Mouse (Mus musculus) intestine, embryonic 16.5 days (tissue): ENCODE measurements around the gene Magi2. TPM values are rescaled to one million over a fixed set of nuclear protein-coding genes. Genes with fewer than 3 reads are reported as not detected.

Source experiments
- ATAC-seq: fragments of 200-750 bp; cut with Nextera tagmentation; 2 replicates; pipeline ENCODE4 v1.8.0; 2017; ENCODE audit warnings: moderate TSS enrichment, moderate library complexity
- H3K27ac ChIP-seq: fragments of 300-500 bp; sonication (generic); 2 replicates; pipeline ENCODE4 v1.5.1; 2014; ENCODE audit warnings: mild to moderate bottlenecking, low read length
- H3K27me3 ChIP-seq: fragments of 300-500 bp; sonication (generic); replicated peaks from 2 replicates; pipeline ENCODE4 v1.6.1; 2014; ENCODE audit warnings: low read length, control low read depth, mixed read lengths; ENCODE audit not compliant: control insufficient read depth, insufficient read depth
- H3K36me3 ChIP-seq: fragments of 300-500 bp; sonication (generic); 2 replicates; pipeline ENCODE4 v1.6.1; 2014; ENCODE audit warnings: low read length, control low read depth; ENCODE audit not compliant: control insufficient read depth, insufficient read depth
- H3K4me1 ChIP-seq: fragments of 300-500 bp; sonication (generic); 2 replicates; pipeline ENCODE4 v1.6.1; 2014; ENCODE audit warnings: low read length, control low read depth, mixed read lengths; ENCODE audit not compliant: control insufficient read depth, insufficient read depth
- H3K4me2 ChIP-seq: fragments of 300-500 bp; sonication (generic); 2 replicates; pipeline ENCODE4 v1.6.1; 2014; ENCODE audit warnings: low read depth, low read length, control low read depth
- H3K4me3 ChIP-seq: fragments of 300-500 bp; sonication (generic); 2 replicates; pipeline ENCODE4 v1.5.1; 2014; ENCODE audit warnings: mild to moderate bottlenecking, low read length
- H3K9ac ChIP-seq: fragments of 300-500 bp; sonication (generic); 2 replicates; pipeline ENCODE4 v1.6.1; 2014; ENCODE audit warnings: low read depth, low read length
- H3K9me3 ChIP-seq: fragments of 300-500 bp; sonication (generic); 2 replicates; pipeline ENCODE4 v1.6.1; 2016; ENCODE audit warnings: low read length, control low read depth; ENCODE audit not compliant: control insufficient read depth
- WGBS: fragments of 180-500 bp; shearing (Covaris S2); extraction: QIAGEN DNeasy Blood & Tissue Kit; methylation state at CpG from one replicate; pipeline ENCODE4 v1.1.7; 2014; 5-methylcytosine and 5-hydroxymethylcytosine counted together
- polyA plus RNA-seq: library from polyadenylated mRNA; unstranded; fragments of >200 nt; fragmentation: Nextera tagmentation; extraction: Ambion mirVana; gene quantifications from 2 replicates; pipeline ENCODE4 v1.2.1, GENCODE M21; 2015

Magi2 gene
- polyA plus RNA-seq, 1 experiment from 2014 or later = 3.0 TPM

DNA sequence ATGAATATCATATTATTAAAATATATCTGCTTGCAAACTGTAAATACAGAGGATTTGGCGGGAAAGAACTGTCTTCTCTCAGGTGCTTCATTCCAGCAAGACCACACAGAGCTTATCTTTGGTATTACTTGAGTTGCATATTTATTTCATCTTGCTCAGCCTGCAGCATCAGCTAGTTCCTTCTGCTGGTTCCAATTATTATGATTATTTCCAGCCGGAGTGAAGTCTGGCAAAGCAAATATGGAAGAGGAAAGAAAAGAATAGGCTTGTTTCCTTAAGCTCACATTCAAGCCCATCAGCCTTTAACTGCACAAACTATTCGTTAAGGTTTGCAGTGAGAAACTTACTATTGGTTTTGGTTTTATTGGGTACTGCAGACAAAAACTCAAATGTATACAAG is 20.4 kb downstream of the Magi2 start:
- no peaks in the 10 kb centered on the region for H3K27me3 ChIP-seq
- H3K4me3 ChIP-seq = no peak overlapping the region
- no peaks in the 10 kb centered on the region for H3K9me3 ChIP-seq
- H3K27ac ChIP-seq = no peak overlapping the region
- no peaks in the 10 kb centered on the region for H3K4me1 ChIP-seq
- 77% methylated on average over 3 of the region's 3 CpGs for WGBS
- ATAC-seq = no peak
- H3K36me3 ChIP-seq = no peaks in the 10 kb centered on the region
- H3K4me2 ChIP-seq = no peak overlapping the region
- H3K9ac ChIP-seq = no peak overlapping the region

DNA sequence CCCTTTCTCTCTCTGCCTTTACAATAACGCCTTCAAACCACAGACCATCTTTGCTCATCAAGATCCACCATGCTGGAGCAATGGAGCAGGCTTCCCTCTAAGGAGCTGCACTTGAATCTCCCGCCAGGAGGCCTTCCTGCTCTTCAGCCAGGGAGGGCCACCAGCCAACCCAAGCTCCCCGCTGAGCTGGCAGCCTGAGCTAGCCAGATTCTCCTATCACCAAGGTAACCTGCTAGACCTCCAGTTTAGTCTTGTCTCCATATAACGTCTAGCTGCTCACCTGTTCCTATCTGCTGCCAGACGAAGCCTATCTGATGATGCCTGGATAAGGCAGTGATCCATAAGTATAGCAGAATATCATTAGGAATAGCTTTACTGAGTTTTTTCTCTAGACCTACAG is 36.0 kb downstream of the Magi2 start:
- Histone ChIP-seq H3K4me1 (no peaks in the 10 kb centered on the region), H3K27me3 (no peaks in the 10 kb centered on the region), H3K36me3 (no peaks in the 10 kb centered on the region), H3K4me3 (no peak overlapping the region), H3K27ac (no peak overlapping the region), H3K9ac (no peak overlapping the region), H3K4me2 (no peak overlapping the region), H3K9me3 (no peaks in the 10 kb centered on the region)
- no peak for ATAC-seq
- 48% methylated on average over 5 of the region's 5 CpGs for WGBS

DNA sequence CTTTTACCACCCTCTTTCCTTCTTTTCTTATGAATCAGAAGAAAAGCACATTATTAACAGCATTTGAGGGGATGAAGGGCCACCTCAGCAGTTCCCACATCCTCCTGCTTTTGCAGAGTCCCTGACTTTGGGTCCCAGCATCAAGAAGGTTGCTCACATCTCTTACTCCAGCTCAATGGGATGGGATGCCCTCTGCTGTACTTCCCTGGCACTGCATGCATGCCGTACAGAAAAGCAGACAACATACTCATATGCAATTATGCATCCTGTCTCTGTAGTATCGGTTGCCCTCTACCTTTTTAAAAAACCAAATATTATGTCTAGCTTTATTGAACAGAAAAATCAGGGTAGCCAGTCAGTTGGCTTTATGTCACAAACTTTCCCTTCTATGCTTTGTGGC is 37.8 kb downstream of the Magi2 start:
- Histone ChIP-seq H3K27ac (no peak overlapping the region), H3K27me3 (no peaks in the 10 kb centered on the region), H3K4me1 (no peaks in the 10 kb centered on the region), H3K4me3 (no peak overlapping the region), H3K36me3 (no peaks in the 10 kb centered on the region), H3K9ac (no peak overlapping the region), H3K9me3 (no peaks in the 10 kb centered on the region), H3K4me2 (no peak overlapping the region)
- no peak for ATAC-seq
- 75% methylated on average over 2 of the region's 2 CpGs for WGBS

DNA sequence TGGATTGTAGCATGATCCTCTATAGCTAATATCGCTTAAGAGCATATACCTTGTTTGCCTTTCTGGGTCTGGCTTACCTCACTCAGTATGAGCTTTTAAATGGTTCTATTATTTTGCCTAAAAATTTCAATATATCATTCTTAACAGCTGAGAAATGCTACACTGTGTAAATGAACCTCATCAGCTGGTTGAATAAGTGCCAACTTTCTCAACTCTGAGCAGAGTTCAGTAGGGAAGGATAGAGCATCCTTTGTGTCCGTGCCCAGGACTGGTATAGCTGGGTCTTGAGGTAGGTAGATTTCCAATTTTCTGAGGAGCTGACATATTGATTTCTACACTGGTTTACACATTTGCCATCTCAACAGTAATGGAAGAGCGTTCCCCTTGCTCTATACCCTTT is 65.7 kb downstream of the Magi2 start:
- no peaks in the 10 kb centered on the region for H3K9me3 ChIP-seq
- no peaks in the 10 kb centered on the region for H3K27me3 ChIP-seq
- 84% methylated on average over 3 of the region's 3 CpGs for WGBS
- no peaks in the 10 kb centered on the region for H3K4me1 ChIP-seq
- H3K4me2 ChIP-seq = no peak overlapping the region
- H3K27ac ChIP-seq = no peak overlapping the region
- no peak overlapping the region for H3K4me3 ChIP-seq
- no peak overlapping the region for H3K9ac ChIP-seq
- no peaks in the 10 kb centered on the region for H3K36me3 ChIP-seq
- ATAC-seq = no peak

DNA sequence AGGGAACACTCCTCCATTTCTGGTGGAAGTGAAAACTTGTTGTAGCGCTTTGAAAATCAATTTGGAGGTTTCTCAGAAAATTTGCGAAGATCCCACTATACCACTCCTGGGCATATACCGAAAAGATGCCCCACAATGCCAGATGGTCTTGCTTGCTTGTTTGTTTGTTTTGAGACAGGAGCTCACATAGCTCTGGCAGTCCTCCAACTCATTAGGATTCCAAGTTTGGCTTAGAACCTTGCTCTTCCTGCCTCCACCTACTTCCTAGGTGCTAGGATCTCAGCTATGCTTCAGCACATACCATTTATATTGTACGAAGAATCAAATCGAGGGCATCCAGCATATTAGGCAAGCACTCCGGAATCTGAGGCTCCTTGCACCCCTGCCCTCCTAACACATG is 79.8 kb downstream of the Magi2 start:
- no peaks in the 10 kb centered on the region for H3K4me1 ChIP-seq
- no peak overlapping the region for H3K4me3 ChIP-seq
- H3K4me2 ChIP-seq = no peak overlapping the region
- no peaks in the 10 kb centered on the region for H3K27me3 ChIP-seq
- H3K9ac ChIP-seq = no peak overlapping the region
- 85% methylated on average over 6 of the region's 6 CpGs for WGBS
- H3K9me3 ChIP-seq = no peaks in the 10 kb centered on the region
- H3K36me3 ChIP-seq = no peaks in the 10 kb centered on the region
- no peak for ATAC-seq
- H3K27ac ChIP-seq = no peak overlapping the region

DNA sequence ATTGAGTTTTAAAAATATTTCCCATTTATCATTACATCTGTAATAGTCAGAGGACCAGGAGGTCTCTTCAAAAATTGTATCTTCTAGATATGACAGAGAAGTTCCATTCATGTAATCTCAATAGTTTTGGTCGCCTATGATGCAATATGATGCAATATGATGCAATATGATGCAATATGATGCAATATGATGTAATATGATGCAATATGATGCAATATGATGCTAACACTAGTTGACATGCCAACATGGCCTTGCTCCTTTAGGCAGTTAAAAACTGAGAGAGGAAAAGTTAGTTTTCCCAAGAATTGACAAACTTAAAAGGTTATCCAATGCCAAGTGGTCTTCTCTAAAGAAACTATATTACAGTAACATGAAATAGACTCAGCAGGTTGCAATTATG is 83.0 kb downstream of the Magi2 start:
- H3K4me1 ChIP-seq = no peaks in the 10 kb centered on the region
- ATAC-seq = no peak
- no peak overlapping the region for H3K9ac ChIP-seq
- no peak overlapping the region for H3K4me2 ChIP-seq
- no peaks in the 10 kb centered on the region for H3K36me3 ChIP-seq
- WGBS = 71% methylated on average over 1 of the region's 1 CpGs
- H3K27ac ChIP-seq = no peak overlapping the region
- no peak overlapping the region for H3K4me3 ChIP-seq
- no peaks in the 10 kb centered on the region for H3K27me3 ChIP-seq
- H3K9me3 ChIP-seq = no peaks in the 10 kb centered on the region

DNA sequence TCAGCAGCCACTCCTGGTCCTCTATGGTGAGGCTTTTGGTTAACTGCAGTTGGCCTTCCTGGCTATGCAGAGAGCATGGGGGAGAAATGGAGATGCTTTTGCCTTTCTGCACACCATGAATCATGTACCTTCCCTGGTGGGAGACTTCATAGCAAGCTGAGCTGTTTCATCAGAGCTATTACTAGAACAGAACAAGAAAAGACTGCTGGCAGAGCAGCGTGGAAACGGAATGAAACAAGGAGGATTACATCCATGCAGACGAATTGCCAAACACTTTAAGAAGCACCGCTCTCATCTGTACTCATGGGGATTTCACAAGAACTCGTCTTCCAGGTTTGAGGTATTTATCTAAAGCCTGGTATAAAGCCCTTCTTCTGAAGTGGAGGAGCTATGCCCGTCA is 95.7 kb downstream of the Magi2 start:
- H3K9me3 ChIP-seq = no peaks in the 10 kb centered on the region
- no peak overlapping the region for H3K4me2 ChIP-seq
- H3K36me3 ChIP-seq = no peaks in the 10 kb centered on the region
- H3K4me3 ChIP-seq = no peak overlapping the region
- 76% methylated on average over 6 of the region's 6 CpGs for WGBS
- H3K9ac ChIP-seq = no peak overlapping the region
- H3K27ac ChIP-seq = no peak overlapping the region; the same call in 1 of the 2 replicates
- H3K4me1 ChIP-seq = no peaks in the 10 kb centered on the region
- no peak for ATAC-seq
- H3K27me3 ChIP-seq = no peaks in the 10 kb centered on the region

DNA sequence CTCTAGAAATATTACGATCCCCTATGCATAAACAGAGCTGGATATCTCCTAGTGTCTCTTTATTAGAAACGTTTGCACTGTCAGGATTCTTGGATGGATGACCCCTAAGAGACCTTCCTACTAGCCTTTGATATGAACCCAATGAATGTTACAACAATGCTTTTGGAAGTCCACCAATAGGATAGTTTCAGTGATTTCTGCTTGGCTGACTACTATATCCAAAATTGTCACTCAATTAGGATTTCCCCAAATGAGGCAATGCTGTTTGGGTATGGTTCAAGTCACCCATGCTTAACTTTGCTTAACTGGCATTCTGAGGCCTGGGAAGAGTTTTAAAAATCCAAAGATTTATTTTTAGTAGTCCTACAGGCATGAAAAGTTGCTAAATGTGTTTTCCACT is 110.7 kb downstream of the Magi2 start:
- Histone ChIP-seq H3K36me3 (no peaks in the 10 kb centered on the region), H3K4me1 (no peaks in the 10 kb centered on the region), H3K27ac (no peak overlapping the region), H3K27me3 (no peaks in the 10 kb centered on the region), H3K9me3 (no peaks in the 10 kb centered on the region), H3K4me2 (no peak overlapping the region), H3K4me3 (no peak overlapping the region), H3K9ac (no peak overlapping the region)
- 69% methylated on average over 2 of the region's 2 CpGs for WGBS
- no peak for ATAC-seq

DNA sequence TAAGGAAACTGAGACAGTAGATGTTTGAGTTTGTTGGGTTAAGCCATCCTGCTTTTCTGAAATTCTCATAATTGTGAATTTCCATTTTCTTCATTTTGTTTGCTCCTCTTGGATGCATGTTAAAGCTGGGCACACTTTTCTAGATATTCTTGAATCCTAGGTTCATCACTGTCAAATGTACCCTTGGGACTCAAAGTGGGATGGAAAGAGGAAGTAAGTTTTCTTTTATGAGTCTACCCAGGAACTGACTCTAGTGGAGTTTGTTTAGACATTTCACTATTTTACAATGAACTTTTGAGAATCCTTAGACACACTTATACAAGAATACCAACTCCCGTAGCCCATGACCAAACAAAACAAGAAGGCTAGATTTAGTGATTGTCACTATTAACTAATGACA is 141.3 kb downstream of the Magi2 start:
- 82% methylated on average over 1 of the region's 1 CpGs for WGBS
- no peak for ATAC-seq
- H3K36me3 ChIP-seq = no peaks in the 10 kb centered on the region
- no peak overlapping the region for H3K4me3 ChIP-seq
- no peaks in the 10 kb centered on the region for H3K27me3 ChIP-seq
- no peak overlapping the region for H3K9ac ChIP-seq
- no peak overlapping the region for H3K4me2 ChIP-seq
- no peaks in the 10 kb centered on the region for H3K9me3 ChIP-seq
- no peaks in the 10 kb centered on the region for H3K4me1 ChIP-seq
- H3K27ac ChIP-seq = no peak overlapping the region

DNA sequence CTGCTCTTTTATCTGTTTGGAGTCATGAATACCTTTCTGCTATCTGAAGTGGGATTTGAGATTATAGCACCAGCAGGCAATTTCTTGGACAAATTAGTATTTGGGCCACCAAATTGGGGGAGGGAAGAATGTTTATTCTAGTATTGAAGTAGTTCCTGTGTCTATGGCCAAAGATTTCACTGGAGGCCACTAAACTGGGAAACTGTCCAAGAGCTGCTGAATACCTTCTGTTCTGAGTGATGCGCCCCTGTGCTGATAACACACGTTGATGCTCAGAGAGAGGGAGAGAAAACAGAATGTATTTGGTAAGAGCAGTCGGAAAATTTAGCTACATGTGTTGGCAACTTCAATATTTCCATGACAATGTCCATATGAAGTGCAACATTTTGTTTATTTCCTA is 169.0 kb downstream of the Magi2 start:
- Histone ChIP-seq H3K27me3 (no peaks in the 10 kb centered on the region), H3K36me3 (no peaks in the 10 kb centered on the region), H3K27ac (no peak overlapping the region), H3K9me3 (no peaks in the 10 kb centered on the region), H3K4me1 (no peaks in the 10 kb centered on the region), H3K4me2 (no peak overlapping the region), H3K4me3 (no peak overlapping the region), H3K9ac (no peak overlapping the region)
- ATAC-seq = no peak
- WGBS = 63% methylated on average over 3 of the region's 3 CpGs
